Mouse (Mus musculus): ENCODE measurements around the gene Gsto2.
"Not testable (repeated sequence)": the region's sequence is repeated elsewhere in the genome, so short reads cannot be mapped to it uniquely, and the experiment has no call there.

Gsto2 gene

DNA sequence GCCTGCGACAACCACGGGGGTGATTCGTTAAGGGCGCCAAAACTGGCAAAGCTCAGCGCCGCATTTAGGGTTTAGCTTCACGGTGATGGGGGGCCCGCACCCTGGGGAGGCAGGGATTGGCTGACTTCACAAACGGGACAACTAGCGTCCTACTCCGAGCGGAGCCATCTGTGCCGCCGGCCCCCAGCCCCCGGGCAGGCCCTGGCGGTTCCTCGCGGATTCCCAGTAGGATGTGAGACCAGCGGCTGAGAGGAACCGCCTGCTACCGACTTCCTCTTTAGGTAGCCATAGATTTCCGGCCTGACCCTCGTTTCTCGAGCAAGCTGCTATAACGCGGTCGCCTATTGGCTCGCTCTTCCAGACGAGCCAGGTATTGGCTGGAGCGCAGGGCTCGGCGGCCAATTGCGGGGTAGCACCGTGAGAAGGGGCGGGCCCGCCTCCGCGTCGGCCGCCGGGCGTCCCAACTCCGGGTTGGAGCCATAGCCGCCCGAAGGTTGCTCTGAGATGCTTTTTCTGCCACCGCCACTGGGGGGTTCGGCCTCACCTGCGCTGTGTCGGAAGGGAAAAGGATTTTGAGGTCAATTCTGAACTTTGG, at the start of gene Gsto2:
Gene Gsto2 (plus strand): TSS at position 182 of the 595 bp plus-strand sequence.
- peak; percentile 98 for DNase-seq

- no peak for DNase-seq
Measured at GRCm38 (mm10) chr19:47817692-47818091, 47.6 kb upstream of the Gsto2 start.

DNA sequence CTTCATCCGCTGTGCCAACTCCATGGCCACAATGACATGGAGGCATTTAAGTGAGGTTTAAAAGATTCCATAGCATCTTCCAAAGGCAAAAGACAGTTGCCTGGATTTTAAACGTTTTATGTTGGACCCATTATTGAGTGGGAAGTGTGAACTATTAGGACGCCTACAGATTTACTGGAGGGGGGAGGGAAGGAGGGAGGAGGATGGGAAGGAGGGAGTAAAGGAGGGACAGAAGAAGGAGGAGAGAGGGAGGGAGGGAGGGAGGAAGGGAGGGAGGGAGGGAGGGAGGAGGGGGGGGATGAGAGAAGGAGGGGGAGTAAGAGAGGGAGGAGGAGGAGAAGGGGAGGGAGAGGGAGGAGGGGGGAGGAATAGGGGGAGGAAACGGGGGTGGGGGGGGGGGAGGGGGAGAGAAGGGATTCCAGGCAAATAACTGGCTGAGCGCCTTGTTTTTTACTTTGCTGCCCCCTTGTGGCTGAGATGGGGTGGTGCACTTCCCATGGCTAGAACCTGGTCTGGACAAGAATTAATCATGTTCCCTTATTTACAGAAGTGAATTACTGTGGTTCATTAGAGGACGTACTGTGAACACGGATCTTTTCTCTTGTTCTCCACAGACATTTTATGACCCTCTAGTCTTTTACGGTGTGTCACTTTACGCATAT, 44.4 kb upstream of the Gsto2 start:
- peak; percentile 88 for DNase-seq

DNA sequence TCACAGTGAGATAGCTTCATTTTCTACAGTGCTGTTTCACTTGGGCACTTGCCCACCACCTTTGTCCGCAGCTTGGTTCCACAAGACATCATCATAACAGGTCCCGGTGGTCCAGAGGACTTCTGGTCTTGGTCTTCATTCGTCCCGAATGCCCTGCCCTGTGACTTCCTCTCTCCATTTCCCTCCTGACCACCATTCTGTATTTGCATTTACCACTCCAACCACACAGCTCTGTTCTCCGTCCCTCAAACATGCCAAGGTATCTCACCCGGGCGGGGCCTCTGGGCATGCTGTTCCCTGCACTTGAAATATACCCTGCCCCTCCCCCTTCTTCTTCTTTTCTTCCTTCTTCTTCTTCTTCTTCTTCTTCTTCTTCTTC, 43.9 kb upstream of the Gsto2 start:
- no peak for DNase-seq

DNA sequence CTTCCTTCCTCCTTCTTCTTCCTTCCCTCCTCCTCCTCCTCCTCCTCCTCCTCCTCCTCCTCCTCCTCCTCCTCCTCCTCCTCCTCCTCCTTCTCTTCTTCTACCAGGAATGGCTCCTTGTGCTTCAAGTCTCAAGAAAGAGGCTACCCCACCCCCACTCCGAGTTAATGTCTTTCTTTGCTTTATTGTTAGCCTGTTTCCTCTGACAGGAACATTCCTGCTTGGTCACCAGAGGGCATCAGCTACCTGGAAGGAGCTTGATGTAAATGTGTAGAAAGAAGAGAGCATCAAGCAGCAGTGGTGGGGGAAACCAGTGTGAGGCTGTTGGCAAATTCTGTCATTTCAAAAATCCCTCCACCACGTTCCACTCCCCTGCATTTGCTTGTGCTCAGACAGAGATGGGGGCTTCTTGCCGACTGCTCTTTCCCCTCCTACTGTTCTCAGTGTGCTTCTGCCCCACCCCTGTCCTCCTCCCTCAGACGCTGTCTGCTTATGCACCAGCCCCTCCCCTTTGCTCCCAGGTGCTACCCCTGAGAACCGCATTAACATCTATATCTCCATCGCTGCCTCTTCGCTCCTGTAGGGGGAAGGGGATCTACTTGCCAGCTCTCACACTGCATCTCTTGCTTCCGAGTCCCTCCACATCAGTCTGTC, 43.1 kb upstream of the Gsto2 start:
- peak; percentile 30 for DNase-seq

- no peak for DNase-seq
Measured at GRCm38 (mm10) chr19:47824026-47824425, 41.3 kb upstream of the Gsto2 start.

DNA sequence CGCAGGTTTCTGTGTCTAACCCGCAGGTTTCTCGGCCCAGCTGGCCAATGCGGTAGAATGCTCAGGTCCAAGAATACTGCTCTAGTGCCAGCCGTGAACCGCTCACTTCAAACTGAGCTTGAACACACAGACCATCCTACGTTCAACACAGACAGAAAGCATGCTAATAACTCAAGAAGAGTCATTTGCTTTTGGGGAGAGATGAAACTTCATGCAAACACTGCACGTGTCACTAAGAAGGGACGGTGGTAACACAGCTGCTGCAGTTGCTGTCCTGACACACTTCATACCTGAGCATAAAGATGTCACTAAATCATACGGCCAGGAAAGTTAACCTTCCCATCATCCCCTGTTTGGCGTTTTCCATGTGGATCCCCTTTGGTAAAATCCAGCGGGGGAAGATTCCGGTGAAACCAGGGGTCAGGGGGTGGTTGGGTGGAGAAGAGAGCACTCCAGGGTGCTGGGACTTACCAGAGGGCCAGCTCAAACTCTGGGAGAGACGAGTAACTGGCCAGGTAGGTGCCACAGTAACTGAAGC, 35.4 kb upstream of the Gsto2 start:
- no peak for DNase-seq

- DNase-seq = no peak
Measured at GRCm38 (mm10) chr19:47831111-47831510, 34.2 kb upstream of the Gsto2 start.

DNA sequence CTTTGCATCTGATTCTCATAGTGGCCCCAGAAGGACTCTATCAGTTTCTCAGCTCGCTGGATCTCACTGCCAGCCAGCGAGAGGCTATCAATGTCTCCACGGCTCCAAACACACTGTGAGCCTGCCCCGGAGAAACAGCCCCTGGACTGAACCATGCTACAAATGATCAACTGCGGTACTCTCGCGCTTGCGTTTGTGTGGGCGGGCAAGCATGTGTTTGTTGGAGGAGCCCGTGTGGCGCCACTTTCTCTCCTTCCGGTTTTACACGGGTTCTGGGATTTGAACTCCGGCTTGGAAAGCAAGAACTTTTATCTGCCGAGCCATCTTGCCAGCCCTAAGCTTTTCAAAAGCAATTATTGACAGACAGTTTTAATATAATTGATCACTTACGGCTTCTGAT, 33.0 kb upstream of the Gsto2 start:
- no peak for DNase-seq

DNA sequence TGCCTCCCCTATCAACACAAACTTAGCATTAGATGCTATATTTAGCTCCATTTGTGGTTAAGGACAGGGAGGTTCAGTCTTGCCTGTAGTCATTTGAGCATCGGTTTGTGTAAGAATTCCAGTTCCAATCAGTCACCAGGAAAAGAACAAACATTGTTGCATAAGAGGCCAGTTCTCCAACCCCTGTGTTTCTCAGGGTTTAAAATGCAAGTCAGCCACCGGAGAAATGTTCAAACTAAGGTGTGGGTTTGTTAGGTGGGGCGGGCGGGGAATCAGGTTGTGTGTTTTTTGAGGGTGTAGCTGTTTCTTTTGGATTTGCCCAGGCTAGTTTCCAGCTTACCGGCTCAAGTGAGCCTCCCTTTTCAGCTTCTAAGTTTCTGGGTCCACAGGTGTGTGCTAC, 30.7 kb upstream of the Gsto2 start:
- DNase-seq = no peak

- DNase-seq = no peak
Measured at GRCm38 (mm10) chr19:47835776-47836175, 29.6 kb upstream of the Gsto2 start.

GRCm38 (mm10) chr19:47836701-47837526, 28.4 kb upstream of the Gsto2 start:
- DNase-seq = peak; percentile 88

DNA sequence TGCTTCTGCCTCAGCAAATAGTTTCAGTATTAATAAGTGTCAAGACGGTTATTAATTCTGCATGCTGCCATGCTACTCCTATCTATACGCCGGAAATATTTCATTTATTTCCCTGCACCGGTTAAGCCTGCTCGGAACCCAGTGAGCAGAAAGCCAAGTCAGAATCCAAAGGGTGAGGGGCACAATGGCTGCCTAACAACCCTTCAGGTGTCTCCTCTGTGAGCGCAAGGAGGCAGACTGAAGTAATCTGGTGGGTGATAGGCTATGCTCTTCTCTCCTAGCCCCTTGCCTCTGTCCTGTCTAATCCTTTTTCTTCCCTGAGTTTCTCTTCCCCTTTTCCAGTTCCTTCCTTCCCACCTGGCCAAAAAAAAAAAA, 27.8 kb upstream of the Gsto2 start:
- DNase-seq = no peak

DNA sequence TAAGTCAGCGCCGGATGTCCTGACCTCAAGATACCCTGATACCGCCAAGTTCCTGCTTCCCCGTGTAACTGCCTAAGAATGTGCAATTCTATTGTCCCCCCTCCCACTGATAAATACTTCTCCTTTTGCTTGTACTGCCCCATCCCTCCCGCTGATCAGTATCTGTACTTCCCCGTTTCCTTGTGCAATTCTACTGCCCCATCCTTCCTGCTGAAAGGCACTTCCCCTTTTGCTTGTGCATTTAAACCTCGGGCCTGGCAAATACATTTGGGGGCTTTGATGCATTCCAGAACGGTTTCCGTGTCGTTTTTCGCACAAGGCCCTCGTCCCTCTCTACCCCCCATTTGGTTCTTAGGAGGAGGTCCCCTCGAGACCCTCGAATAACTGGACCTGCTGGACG, 24.1 kb upstream of the Gsto2 start:
- not testable (repeated sequence) for DNase-seq

DNA sequence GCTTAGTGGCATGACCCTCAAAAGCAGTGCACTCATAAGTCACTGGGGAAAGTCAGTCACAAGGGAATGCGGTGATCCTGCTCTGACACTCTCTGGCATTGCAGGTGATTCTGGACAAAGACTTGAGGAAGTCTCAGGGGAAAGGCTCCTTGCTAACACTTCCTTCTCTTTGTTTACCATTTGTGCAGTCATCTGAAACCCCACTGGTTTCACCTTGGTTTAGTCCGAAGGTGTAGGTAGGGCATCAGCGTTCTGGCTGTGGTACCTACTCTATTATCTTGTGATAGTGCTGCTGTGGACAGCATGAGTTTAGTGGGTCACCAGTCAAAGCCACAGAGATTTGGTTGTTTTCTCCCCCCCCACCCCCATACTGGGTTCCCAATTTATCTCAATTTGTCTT, 15.6 kb upstream of the Gsto2 start:
- no peak for DNase-seq

DNA sequence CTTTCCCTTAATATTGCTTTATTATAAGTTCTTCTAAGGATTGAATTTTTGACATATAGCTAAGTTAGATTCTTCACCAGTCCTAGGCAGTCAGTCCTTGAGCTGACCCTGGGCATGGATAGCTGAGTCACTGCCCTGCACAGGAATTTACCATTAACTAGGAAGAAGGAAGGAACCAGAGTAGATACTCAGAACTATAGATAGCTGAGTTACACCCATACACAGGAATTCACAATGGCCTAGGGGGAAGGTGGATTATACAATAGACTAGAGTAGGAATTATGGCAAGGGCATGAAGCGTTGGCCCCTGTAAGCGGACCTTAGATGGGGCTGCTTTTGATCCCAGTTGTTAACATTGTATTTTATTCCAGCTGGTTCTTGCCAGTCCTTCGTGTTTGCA, 13.2 kb upstream of the Gsto2 start:
- DNase-seq = not testable (repeated sequence)

- DNase-seq = no peak
Measured at GRCm38 (mm10) chr19:47853053-47853452, 12.3 kb upstream of the Gsto2 start.

DNA sequence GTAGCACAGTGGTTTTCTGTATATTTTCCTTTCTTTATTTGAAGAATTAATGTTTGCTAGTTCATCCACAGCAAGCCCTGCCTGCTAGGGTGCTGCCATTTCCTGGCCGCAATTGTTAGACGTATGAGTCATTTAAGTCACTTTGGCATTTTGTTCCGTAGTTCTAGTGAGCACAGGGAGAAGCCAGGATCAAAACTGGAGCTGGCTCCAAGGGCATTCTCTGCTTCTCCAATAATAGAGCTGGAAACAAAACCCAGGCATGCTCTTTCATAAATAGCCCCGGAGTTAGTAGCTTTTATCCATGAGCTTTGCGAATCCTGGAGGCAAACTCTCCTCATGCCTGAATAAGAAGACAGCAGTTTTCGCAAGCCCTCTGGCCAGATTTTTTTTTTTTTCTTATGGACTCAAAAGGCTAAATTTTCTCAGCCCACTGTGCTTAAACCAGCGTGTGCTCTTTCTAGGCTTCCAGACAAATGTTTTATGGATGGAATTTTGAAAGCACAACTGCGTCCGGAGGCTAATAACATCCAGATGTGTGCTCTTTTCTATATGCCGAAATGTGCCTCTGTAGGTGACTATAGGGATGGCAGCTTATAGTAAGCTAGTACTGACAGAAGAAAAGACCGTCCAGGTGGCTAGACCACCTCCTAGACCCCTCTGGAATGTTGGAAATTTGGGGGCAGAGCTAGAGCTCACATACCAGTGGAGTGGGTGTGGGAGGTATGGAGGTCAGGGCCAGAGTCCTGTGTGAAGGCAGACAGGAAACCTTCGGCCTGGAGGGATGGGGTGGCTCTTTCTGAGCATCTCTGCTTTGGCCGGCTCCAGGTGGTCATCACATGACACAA, 11.2 kb upstream of the Gsto2 start:
- no peak for DNase-seq

DNA sequence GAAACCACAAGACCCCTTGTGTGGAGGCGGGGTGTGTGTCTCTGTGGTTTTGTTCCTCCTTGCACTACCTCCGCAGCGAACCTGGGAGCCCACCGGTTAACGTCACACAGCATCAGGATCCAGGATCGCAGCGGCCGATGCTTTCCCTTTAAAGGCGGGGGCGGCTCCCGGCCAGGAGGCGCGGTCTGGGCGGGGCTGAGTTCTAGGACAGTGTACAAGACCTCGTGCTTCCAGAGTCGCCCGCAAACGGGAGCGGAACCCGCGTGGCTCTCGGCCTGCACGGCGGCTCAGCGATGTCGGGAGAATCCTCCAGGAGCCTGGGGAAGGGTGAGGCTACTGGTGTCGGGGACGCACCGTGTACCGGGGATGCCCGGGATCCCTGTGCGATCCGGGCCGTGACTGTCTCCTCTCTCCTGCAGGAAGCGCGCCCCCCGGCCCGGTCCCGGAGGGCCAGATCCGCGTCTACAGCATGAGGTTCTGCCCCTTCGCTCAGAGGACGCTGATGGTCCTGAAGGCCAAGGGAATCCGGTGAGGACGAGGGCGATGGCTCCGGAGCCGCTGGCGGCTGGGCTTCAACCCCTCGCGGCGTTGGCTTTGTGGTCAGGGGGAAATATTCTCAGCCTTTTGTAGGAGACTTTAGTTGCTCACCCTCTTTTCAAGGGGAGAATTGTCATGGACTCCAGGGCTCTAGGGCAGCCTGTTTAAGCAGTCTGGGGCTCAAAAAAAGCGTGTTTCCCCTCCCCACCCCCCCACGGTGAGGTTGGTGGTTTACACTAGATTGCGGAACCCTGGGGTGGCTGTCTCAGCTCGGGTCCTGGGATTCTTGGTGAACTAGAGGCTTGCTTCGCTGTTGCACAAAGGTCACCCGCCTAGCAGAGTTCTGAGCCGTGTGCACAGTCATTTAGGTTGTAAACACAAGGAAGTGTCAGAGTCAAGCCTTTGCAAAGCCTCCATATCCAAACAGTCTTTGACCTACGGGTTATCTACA, 10.2 kb upstream of the Gsto2 start, which contains the start of gene Gsto1:
Gene Gsto1 (plus strand): TSS at position 175 of the 988 bp plus-strand sequence.
- peak; percentile 90 for DNase-seq

DNA sequence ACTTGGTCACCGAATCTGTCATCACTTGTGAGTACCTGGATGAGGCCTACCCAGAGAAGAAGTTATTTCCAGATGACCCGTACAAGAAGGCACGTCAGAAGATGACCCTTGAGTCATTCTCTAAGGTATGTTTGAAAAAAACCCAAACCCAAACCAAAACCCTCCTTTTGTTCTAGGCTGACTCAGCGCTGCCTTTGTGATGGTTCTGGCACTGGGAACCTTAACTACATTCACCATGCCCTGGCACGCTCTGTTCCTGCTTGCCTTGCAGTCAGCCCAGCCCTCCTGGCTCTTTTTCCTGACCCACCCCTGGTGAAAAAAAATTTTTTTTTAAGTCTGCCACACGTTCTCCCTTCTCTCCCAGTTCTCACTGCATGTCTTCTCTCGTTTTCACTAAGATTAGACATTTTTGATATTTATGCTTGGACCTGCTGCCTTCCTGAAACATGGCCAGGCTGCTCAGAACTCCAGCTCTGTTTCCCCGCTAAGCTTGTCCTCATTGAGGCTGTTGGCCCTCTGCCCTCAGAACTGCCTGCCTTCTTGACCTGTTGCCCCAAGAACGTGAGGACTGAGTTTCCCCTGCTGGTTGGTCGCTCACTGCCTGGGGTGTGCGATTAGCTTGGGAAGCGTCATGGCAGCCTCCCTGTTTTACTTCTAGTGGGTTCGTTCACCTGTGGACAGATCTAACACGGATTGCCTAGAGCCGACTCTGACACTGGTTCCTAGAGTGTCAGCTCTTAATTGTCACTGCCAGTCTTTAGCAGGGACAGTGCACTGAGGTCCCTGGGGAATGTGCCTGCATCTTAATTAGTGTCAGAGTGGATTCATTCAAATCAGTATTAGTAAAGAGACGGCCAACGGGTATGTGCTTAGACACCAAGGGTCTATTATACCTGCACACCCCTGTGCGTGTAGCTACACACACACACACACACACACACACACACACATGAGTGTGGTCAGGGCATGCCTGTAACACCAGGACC, 7.1 kb upstream of the Gsto2 start:
- DNase-seq = no peak

Data from retina, postnatal 1 day (tissue).